Mouse (Mus musculus): Measurements from ENCODE around the gene Exoc3l2. TPM values are rescaled to one million over a fixed set of nuclear protein-coding genes. Genes with fewer than 3 reads are reported as not detected.

Exoc3l2 gene
- polyA plus RNA-seq, 1 experiment from 2014 or later = 1.1 TPM

GRCm38 (mm10) chr7:19458072-19458486 is 5.1 kb upstream of the Exoc3l2 start:
- DNase-seq = peak; percentile 74
- peaks cover 15% of the 10 kb centered on the region for H3K4me1 ChIP-seq (ENCODE audit: insufficient read depth)
- H3K4me2 ChIP-seq (ENCODE audit: low read depth, low read length) = peak overlapping the region; percentile 93
- TF ChIP-seq CTCF (IDR thresholded peaks at IDR 0.05; ENCODE audit: low read depth) = peak; percentile 51
- no peak for TF ChIP-seq EP300 (IDR thresholded peaks at IDR 0.05; ENCODE audit: low read depth)
- peak overlapping the region; percentile 87 for H3K9ac ChIP-seq (replicated peaks)
- ATAC-seq = peak; percentile 65
- no peaks in the 10 kb centered on the region for H3K27me3 ChIP-seq (ENCODE audit: insufficient read depth, low read length)
- H3K36me3 ChIP-seq (replicated peaks; ENCODE audit: insufficient read depth, low read length) = no peaks in the 10 kb centered on the region
- H3K9me3 ChIP-seq (ENCODE audit: low read length) = no peaks in the 10 kb centered on the region
- WGBS (ENCODE audit: insufficient replicate concordance) = under 1% methylated on average over 27 of the region's 31 CpGs
- H3K4me3 ChIP-seq (ENCODE audit: low read depth, low read length) = peak overlapping the region; percentile 95
- H3K27ac ChIP-seq (ENCODE audit: low read depth) = peak overlapping the region; percentile 74

- Histone ChIP-seq H3K27ac (ENCODE audit: low read depth) (peak within 1 kb of the TSS; percentile 74), H3K36me3 (replicated peaks; ENCODE audit: insufficient read depth, low read length) (no peaks in the 10 kb centered on the region), H3K9ac (replicated peaks) (peak within 1 kb of the TSS; percentile 87), H3K27me3 (ENCODE audit: insufficient read depth, low read length) (no peaks in the 10 kb centered on the region), H3K4me1 (ENCODE audit: insufficient read depth) (peaks cover 15% of the 10 kb centered on the region), H3K4me3 (ENCODE audit: low read depth, low read length) (peak within 1 kb of the TSS; percentile 95), H3K9me3 (ENCODE audit: low read length) (no peaks in the 10 kb centered on the region), H3K4me2 (ENCODE audit: low read depth, low read length) (peak within 1 kb of the TSS; percentile 93)
- peak; percentile 89 for DNase-seq
- ATAC-seq = peak; percentile 85
- WGBS (ENCODE audit: insufficient replicate concordance) = 2% methylated on average over 19 of the region's 42 CpGs
- TF ChIP-seq CTCF (IDR thresholded peaks at IDR 0.05; ENCODE audit: low read depth) = no peak
- TF ChIP-seq EP300 (IDR thresholded peaks at IDR 0.05; ENCODE audit: low read depth) = no peak
Measured at GRCm38 (mm10) chr7:19458591-19459111, 4.5 kb upstream of the Exoc3l2 start, which contains the start of gene Mark4. Gene Mark4, minus strand, starts transcription at chr7:19458821.

GRCm38 (mm10) chr7:19459144-19459870 is 3.8 kb upstream of the Exoc3l2 start:
- Histone ChIP-seq H3K27ac (ENCODE audit: low read depth) (peak overlapping the region; percentile 74), H3K4me3 (ENCODE audit: low read depth, low read length) (peak overlapping the region; percentile 95), H3K4me1 (ENCODE audit: insufficient read depth) (peaks cover 15% of the 10 kb centered on the region), H3K9me3 (ENCODE audit: low read length) (no peaks in the 10 kb centered on the region), H3K36me3 (replicated peaks; ENCODE audit: insufficient read depth, low read length) (no peaks in the 10 kb centered on the region), H3K9ac (replicated peaks) (peak overlapping the region; percentile 87), H3K4me2 (ENCODE audit: low read depth, low read length) (peak overlapping the region; percentile 93), H3K27me3 (ENCODE audit: insufficient read depth, low read length) (no peaks in the 10 kb centered on the region)
- no peak for TF ChIP-seq EP300 (IDR thresholded peaks at IDR 0.05; ENCODE audit: low read depth)
- TF ChIP-seq CTCF (IDR thresholded peaks at IDR 0.05; ENCODE audit: low read depth) = no peak
- ATAC-seq = no peak
- no peak for DNase-seq
- 26% methylated on average over 6 of the region's 6 CpGs for WGBS (ENCODE audit: insufficient replicate concordance)

DNA sequence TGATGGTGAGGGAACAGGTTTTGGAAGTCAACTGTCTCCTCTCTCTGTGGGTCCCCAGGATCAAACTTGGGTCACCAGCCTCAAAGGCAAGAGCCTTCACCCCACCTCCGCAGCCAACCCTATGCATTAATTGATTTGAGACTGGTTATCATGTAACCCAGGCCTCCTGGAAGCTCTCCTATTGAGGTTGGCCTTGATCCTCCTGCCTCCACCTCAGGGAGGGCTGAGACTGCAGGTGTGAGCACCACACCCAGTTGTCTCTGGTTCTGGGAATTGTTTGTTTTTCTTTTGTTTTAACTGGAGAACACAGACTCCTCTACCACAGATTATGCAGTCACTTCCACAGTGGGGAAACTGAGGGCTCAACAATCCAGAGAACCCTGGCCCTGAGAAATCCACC is 2.6 kb upstream of the Exoc3l2 start:
- Histone ChIP-seq H3K27me3 (ENCODE audit: insufficient read depth, low read length) (no peaks in the 10 kb centered on the region), H3K4me2 (ENCODE audit: low read depth, low read length) (no peak overlapping the region), H3K9ac (replicated peaks) (no peak overlapping the region), H3K4me3 (ENCODE audit: low read depth, low read length) (no peak overlapping the region), H3K4me1 (ENCODE audit: insufficient read depth) (peaks cover 15% of the 10 kb centered on the region), H3K9me3 (ENCODE audit: low read length) (no peaks in the 10 kb centered on the region), H3K36me3 (replicated peaks; ENCODE audit: insufficient read depth, low read length) (no peaks in the 10 kb centered on the region), H3K27ac (ENCODE audit: low read depth) (no peak overlapping the region)
- DNase-seq (no peak), ATAC-seq (no peak)
- TF ChIP-seq EP300 (IDR thresholded peaks at IDR 0.05; ENCODE audit: low read depth) = no peak
- TF ChIP-seq CTCF (IDR thresholded peaks at IDR 0.05; ENCODE audit: low read depth) = no peak
- WGBS (ENCODE audit: insufficient replicate concordance) = 41% methylated on average over 1 of the region's 1 CpGs

- Histone ChIP-seq H3K36me3 (replicated peaks; ENCODE audit: insufficient read depth, low read length) (no peaks in the 10 kb centered on the region), H3K4me1 (ENCODE audit: insufficient read depth) (peaks cover 15% of the 10 kb centered on the region), H3K9ac (replicated peaks) (no peak overlapping the region), H3K27ac (ENCODE audit: low read depth) (no peak overlapping the region), H3K27me3 (ENCODE audit: insufficient read depth, low read length) (no peaks in the 10 kb centered on the region), H3K4me2 (ENCODE audit: low read depth, low read length) (no peak overlapping the region), H3K9me3 (ENCODE audit: low read length) (no peaks in the 10 kb centered on the region), H3K4me3 (ENCODE audit: low read depth, low read length) (no peak overlapping the region)
- peak; percentile 81 for DNase-seq
- TF ChIP-seq EP300 (IDR thresholded peaks at IDR 0.05; ENCODE audit: low read depth) (no peak), CTCF (IDR thresholded peaks at IDR 0.05; ENCODE audit: low read depth) (peak; percentile 92)
- 10% methylated on average over 6 of the region's 6 CpGs for WGBS (ENCODE audit: insufficient replicate concordance)
- no peak for ATAC-seq
Measured at GRCm38 (mm10) chr7:19461488-19461887, 1.6 kb upstream of the Exoc3l2 start.

GRCm38 (mm10) chr7:19462443-19462842 is 688 bp upstream of the Exoc3l2 start:
- H3K9me3 ChIP-seq (ENCODE audit: low read length) = no peaks in the 10 kb centered on the region
- H3K4me2 ChIP-seq (ENCODE audit: low read depth, low read length) = no peak overlapping the region
- ATAC-seq (no peak), DNase-seq (no peak)
- no peaks in the 10 kb centered on the region for H3K27me3 ChIP-seq (ENCODE audit: insufficient read depth, low read length)
- no peak overlapping the region for H3K4me3 ChIP-seq (ENCODE audit: low read depth, low read length)
- H3K36me3 ChIP-seq (replicated peaks; ENCODE audit: insufficient read depth, low read length) = no peaks in the 10 kb centered on the region
- WGBS (ENCODE audit: insufficient replicate concordance) = 46% methylated on average over 4 of the region's 4 CpGs
- no peak overlapping the region for H3K9ac ChIP-seq (replicated peaks)
- H3K4me1 ChIP-seq (ENCODE audit: insufficient read depth) = peaks cover 9% of the 10 kb centered on the region
- TF ChIP-seq EP300 (IDR thresholded peaks at IDR 0.05; ENCODE audit: low read depth) (no peak), CTCF (IDR thresholded peaks at IDR 0.05; ENCODE audit: low read depth) (no peak)
- H3K27ac ChIP-seq (ENCODE audit: low read depth) = no peak overlapping the region
